ENCODE assay signal across 14 mouse cellular contexts in genomic region chr1:90502771-90503540, GRCm38 (mm10).
DNase-seq lines count a peak whose midpoint lies in the region; ATAC-seq and TF ChIP-seq lines count a peak whose summit lies in the region.
"Had no signal": no experiment of that assay in that cellular context is flagged by ENCODE, and none has a peak within 500 bp of the region (broad histone marks: within the 10 kb centered on the region; RNA-seq: fewer than 3 reads in every experiment).

No protein-coding gene starts in this region.

- H3K36me3 ChIP-seq in heart, embryonic 11.5 days (ENCODE audit: control insufficient read depth, insufficient read depth, low read length): no peaks in the 10 kb centered on the region
- no peaks in the 10 kb centered on the region for H3K36me3 ChIP-seq in stomach, postnatal 0 days (ENCODE audit: control insufficient read depth, insufficient read depth, low read length)
- H3K36me3 ChIP-seq: neural tube, embryonic 15.5 days had no signal

- H3K9me3 ChIP-seq in heart, embryonic 11.5 days (replicated peaks; ENCODE audit: control insufficient read depth, low read length): no peaks in the 10 kb centered on the region
- H3K9me3 ChIP-seq in stomach, postnatal 0 days (ENCODE audit: control insufficient read depth, low read length): peaks cover 4% of the 10 kb centered on the region; the same call in 1 of the 2 replicates
- H3K9me3 ChIP-seq: neural tube, embryonic 15.5 days had no signal

- H3K4me2 ChIP-seq in heart, embryonic 11.5 days: no peak overlapping the region
- no peak overlapping the region for H3K4me2 ChIP-seq in stomach, postnatal 0 days (replicated peaks; ENCODE audit: low read depth)
- H3K4me2 ChIP-seq: neural tube, embryonic 15.5 days had no signal

- 56% methylated on average over 8 of the region's 8 CpGs for WGBS in heart, embryonic 11.5 days (ENCODE audit: insufficient replicate concordance)
- WGBS in stomach, postnatal 0 days: 61% methylated on average over 8 of the region's 8 CpGs

- H3K4me1 ChIP-seq in heart, embryonic 11.5 days (ENCODE audit: control insufficient read depth, insufficient read depth, low read length): peaks cover 26% of the 10 kb centered on the region
- H3K4me1 ChIP-seq in stomach, postnatal 0 days (replicated peaks; ENCODE audit: control insufficient read depth, insufficient read depth): no peaks in the 10 kb centered on the region

- DNase-seq in adrenal gland, postnatal 36 days: peak; percentile 9 to 25
- DNase-seq in adrenal gland, adult 8-10 months: no peak
- DNase-seq in testis, postnatal 14 days (ENCODE audit: low spot score): peak; percentile 22
- DNase-seq in testis, postnatal 10 days (ENCODE audit: low spot score): no peak
- DNase-seq in stomach, postnatal 0 days (ENCODE audit: low spot score): no peak
- no peak for DNase-seq in embryo, embryonic 10.5 days (ENCODE audit: low spot score)
- DNase-seq in left cerebral cortex, postnatal 10 days (ENCODE audit: extremely low spot score in 1 of 2, low spot score in 2 of 2): no peak
- DNase-seq: cerebellum, adult 11 months; liver; right cerebral cortex, adult 18-20 months had no signal

- no peak overlapping the region for H3K4me3 ChIP-seq in heart, embryonic 11.5 days (ENCODE audit: low read depth, low read length)
- no peak overlapping the region for H3K4me3 ChIP-seq in stomach, postnatal 0 days (ENCODE audit: low read depth, low read length)
- H3K4me3 ChIP-seq: left cerebral cortex, adult 2 months; neural tube, embryonic 15.5 days had no signal

- no peak for ATAC-seq in heart, embryonic 11.5 days (replicated peaks; ENCODE audit: insufficient number of reproducible peaks, low FRiP score, low TSS enrichment)
- ATAC-seq in stomach, postnatal 0 days (ENCODE audit: low FRiP score, low TSS enrichment): peak; percentile 61; the same call in 1 of the 2 replicates
- ATAC-seq: intestine, postnatal 0 days had no signal

- TF ChIP-seq CTCF in stomach, postnatal 0 days (IDR thresholded peaks at IDR 0.05; ENCODE audit: low read depth): no peak

- intact Hi-C loops in left cerebral cortex, postnatal 10 days (cut with DNase I): no loop called here

- TF ChIP-seq EP300 in stomach, postnatal 0 days (optimal IDR thresholded peaks at IDR 0.05): no peak

- no peaks in the 10 kb centered on the region for H3K27me3 ChIP-seq in heart, embryonic 11.5 days (ENCODE audit: control insufficient read depth, insufficient read depth, low read length)
- H3K27me3 ChIP-seq in stomach, postnatal 0 days (ENCODE audit: control insufficient read depth, insufficient read depth, low read length): no peaks in the 10 kb centered on the region
- H3K27me3 ChIP-seq: neural tube, embryonic 15.5 days had no signal

- 0 out of 2 replicates have a peak overlapping the region, but pooled peaks have one; percentile 2 for H3K27ac ChIP-seq in heart, embryonic 11.5 days (ENCODE audit: low read depth, low read length)
- no peak overlapping the region for H3K27ac ChIP-seq in stomach, postnatal 0 days (replicated peaks)
- H3K27ac ChIP-seq: left cerebral cortex, adult 2 months; neural tube, embryonic 15.5 days had no signal

- no peak overlapping the region for H3K9ac ChIP-seq in heart, embryonic 11.5 days (ENCODE audit: low read depth, low read length)
- no peak overlapping the region for H3K9ac ChIP-seq in stomach, postnatal 0 days (ENCODE audit: low read length)
- H3K9ac ChIP-seq: neural tube, embryonic 15.5 days had no signal

Comparison
In these comparisons a context has a peak if more than half of its experiments do, and no peak if none do; other contexts are left out.
1. DNase-seq: peak in adrenal gland, postnatal 36 days (2 of 2) and testis, postnatal 14 days (single experiment); none in adrenal gland, adult 8-10 months (single experiment), testis, postnatal 10 days (single experiment), stomach, postnatal 0 days (single experiment), embryo, embryonic 10.5 days (single experiment) and left cerebral cortex, postnatal 10 days (0 of 2).